Mouse (Mus musculus): Measurements from ENCODE around the gene Dlg1. TPM values are rescaled to one million over a fixed set of nuclear protein-coding genes. Genes with fewer than 3 reads are reported as not detected.

The Dlg1 gene
- polyA plus RNA-seq, 1 experiment from 2014 or later, result 32.5 TPM

GRCm38 (mm10) chr16:31650788-31651187, 12.5 kb upstream of the Dlg1 start:
- H3K4me3 ChIP-seq (ENCODE audit: low read depth, low read length), result no peak overlapping the region
- DNase-seq (ENCODE audit: low spot score), result no peak
- no peak overlapping the region for H3K27ac ChIP-seq (replicated peaks; ENCODE audit: low read depth, low read length)
- no peak overlapping the region for H3K4me2 ChIP-seq (ENCODE audit: low read depth, severe bottlenecking)
- H3K27me3 ChIP-seq (ENCODE audit: control insufficient read depth, insufficient read depth, low read length), result no peaks in the 10 kb centered on the region
- H3K4me1 ChIP-seq (ENCODE audit: control insufficient read depth, insufficient read depth, low read length), result no peaks in the 10 kb centered on the region
- 17% methylated on average over 6 of the region's 6 CpGs for WGBS
- H3K9ac ChIP-seq (ENCODE audit: low read length), result no peak overlapping the region
- H3K36me3 ChIP-seq (ENCODE audit: control insufficient read depth, insufficient read depth, low read length), result no peaks in the 10 kb centered on the region
- no peak for ATAC-seq (ENCODE audit: insufficient number of reproducible peaks, low FRiP score, low TSS enrichment, low read depth)
- no peaks in the 10 kb centered on the region for H3K9me3 ChIP-seq (ENCODE audit: control insufficient read depth, low read length)

GRCm38 (mm10) chr16:31651541-31651940, 11.7 kb upstream of the Dlg1 start:
- Histone ChIP-seq H3K4me1 (ENCODE audit: control insufficient read depth, insufficient read depth, low read length) (no peaks in the 10 kb centered on the region), H3K27me3 (ENCODE audit: control insufficient read depth, insufficient read depth, low read length) (no peaks in the 10 kb centered on the region), H3K36me3 (ENCODE audit: control insufficient read depth, insufficient read depth, low read length) (no peaks in the 10 kb centered on the region), H3K9me3 (ENCODE audit: control insufficient read depth, low read length) (no peaks in the 10 kb centered on the region), H3K4me2 (ENCODE audit: low read depth, severe bottlenecking) (no peak overlapping the region), H3K27ac (replicated peaks; ENCODE audit: low read depth, low read length) (no peak overlapping the region), H3K9ac (ENCODE audit: low read length) (no peak overlapping the region), H3K4me3 (ENCODE audit: low read depth, low read length) (no peak overlapping the region)
- ATAC-seq (ENCODE audit: insufficient number of reproducible peaks, low FRiP score, low TSS enrichment, low read depth) (no peak), DNase-seq (ENCODE audit: low spot score) (no peak)
- WGBS, result 84% methylated on average over 3 of the region's 3 CpGs

GRCm38 (mm10) chr16:31652115-31652843, 11.0 kb upstream of the Dlg1 start:
- no peaks in the 10 kb centered on the region for H3K4me1 ChIP-seq (ENCODE audit: control insufficient read depth, insufficient read depth, low read length)
- H3K36me3 ChIP-seq (ENCODE audit: control insufficient read depth, insufficient read depth, low read length), result no peaks in the 10 kb centered on the region
- ATAC-seq (ENCODE audit: insufficient number of reproducible peaks, low FRiP score, low TSS enrichment, low read depth) (no peak), DNase-seq (ENCODE audit: low spot score) (no peak)
- no peak overlapping the region for H3K27ac ChIP-seq (replicated peaks; ENCODE audit: low read depth, low read length)
- no peak overlapping the region for H3K4me2 ChIP-seq (ENCODE audit: low read depth, severe bottlenecking)
- no peaks in the 10 kb centered on the region for H3K9me3 ChIP-seq (ENCODE audit: control insufficient read depth, low read length)
- no peak overlapping the region for H3K9ac ChIP-seq (ENCODE audit: low read length)
- WGBS, result 70% methylated on average over 9 of the region's 9 CpGs
- no peaks in the 10 kb centered on the region for H3K27me3 ChIP-seq (ENCODE audit: control insufficient read depth, insufficient read depth, low read length)
- H3K4me3 ChIP-seq (ENCODE audit: low read depth, low read length), result no peak overlapping the region

- no peak overlapping the region for H3K4me2 ChIP-seq (ENCODE audit: low read depth, severe bottlenecking)
- H3K27me3 ChIP-seq (ENCODE audit: control insufficient read depth, insufficient read depth, low read length), result no peaks in the 10 kb centered on the region
- no peaks in the 10 kb centered on the region for H3K36me3 ChIP-seq (ENCODE audit: control insufficient read depth, insufficient read depth, low read length)
- ATAC-seq (ENCODE audit: insufficient number of reproducible peaks, low FRiP score, low TSS enrichment, low read depth), result no peak
- 82% methylated on average over 5 of the region's 5 CpGs for WGBS
- H3K4me1 ChIP-seq (ENCODE audit: control insufficient read depth, insufficient read depth, low read length), result no peaks in the 10 kb centered on the region
- no peak overlapping the region for H3K27ac ChIP-seq (replicated peaks; ENCODE audit: low read depth, low read length)
- no peak overlapping the region for H3K9ac ChIP-seq (ENCODE audit: low read length)
- DNase-seq (ENCODE audit: low spot score), result no peak
- no peaks in the 10 kb centered on the region for H3K9me3 ChIP-seq (ENCODE audit: control insufficient read depth, low read length)
- H3K4me3 ChIP-seq (ENCODE audit: low read depth, low read length), result no peak overlapping the region
These were observed 9.6 kb upstream of the Dlg1 start for GRCm38 (mm10) chr16:31653616-31654015.

GRCm38 (mm10) chr16:31654021-31654420, 9.2 kb upstream of the Dlg1 start:
- no peaks in the 10 kb centered on the region for H3K36me3 ChIP-seq (ENCODE audit: control insufficient read depth, insufficient read depth, low read length)
- no peaks in the 10 kb centered on the region for H3K27me3 ChIP-seq (ENCODE audit: control insufficient read depth, insufficient read depth, low read length)
- H3K9me3 ChIP-seq (ENCODE audit: control insufficient read depth, low read length), result no peaks in the 10 kb centered on the region
- 84% methylated on average over 7 of the region's 7 CpGs for WGBS
- no peak overlapping the region for H3K9ac ChIP-seq (ENCODE audit: low read length)
- H3K4me2 ChIP-seq (ENCODE audit: low read depth, severe bottlenecking), result no peak overlapping the region
- no peak for ATAC-seq (ENCODE audit: insufficient number of reproducible peaks, low FRiP score, low TSS enrichment, low read depth)
- no peak overlapping the region for H3K4me3 ChIP-seq (ENCODE audit: low read depth, low read length)
- H3K4me1 ChIP-seq (ENCODE audit: control insufficient read depth, insufficient read depth, low read length), result no peaks in the 10 kb centered on the region
- no peak for DNase-seq (ENCODE audit: low spot score)
- H3K27ac ChIP-seq (replicated peaks; ENCODE audit: low read depth, low read length), result no peak overlapping the region

- 80% methylated on average over 2 of the region's 2 CpGs for WGBS
These were observed 7.7 kb upstream of the Dlg1 start for GRCm38 (mm10) chr16:31655531-31655930.

GRCm38 (mm10) chr16:31657502-31657901, 5.7 kb upstream of the Dlg1 start:
- WGBS, result 27% methylated on average over 2 of the region's 2 CpGs
- no peak for ATAC-seq (ENCODE audit: insufficient number of reproducible peaks, low FRiP score, low TSS enrichment, low read depth)

More at GRCm38 (mm10) chr16:31655531-31655930, 7.7 kb upstream of the Dlg1 start:
- H3K36me3 ChIP-seq (ENCODE audit: control insufficient read depth, insufficient read depth, low read length), result no peaks in the 10 kb centered on the region
- H3K4me3 ChIP-seq (ENCODE audit: low read depth, low read length), result no peak overlapping the region
- no peaks in the 10 kb centered on the region for H3K27me3 ChIP-seq (ENCODE audit: control insufficient read depth, insufficient read depth, low read length)
- no peak for DNase-seq (ENCODE audit: low spot score)
- no peaks in the 10 kb centered on the region for H3K4me1 ChIP-seq (ENCODE audit: control insufficient read depth, insufficient read depth, low read length)
- no peak overlapping the region for H3K4me2 ChIP-seq (ENCODE audit: low read depth, severe bottlenecking)
- no peak overlapping the region for H3K9ac ChIP-seq (ENCODE audit: low read length)
- H3K9me3 ChIP-seq (ENCODE audit: control insufficient read depth, low read length), result no peaks in the 10 kb centered on the region
- H3K27ac ChIP-seq (replicated peaks; ENCODE audit: low read depth, low read length), result no peak overlapping the region
- no peak for ATAC-seq (ENCODE audit: insufficient number of reproducible peaks, low FRiP score, low TSS enrichment, low read depth)

GRCm38 (mm10) chr16:31658539-31659334, 4.5 kb upstream of the Dlg1 start:
- 55% methylated on average over 6 of the region's 6 CpGs for WGBS
- H3K4me1 ChIP-seq (ENCODE audit: control insufficient read depth, insufficient read depth, low read length), result no peaks in the 10 kb centered on the region
- H3K36me3 ChIP-seq (ENCODE audit: control insufficient read depth, insufficient read depth, low read length), result no peaks in the 10 kb centered on the region
- H3K4me3 ChIP-seq (ENCODE audit: low read depth, low read length), result no peak overlapping the region
- no peak overlapping the region for H3K9ac ChIP-seq (ENCODE audit: low read length)
- no peak overlapping the region for H3K4me2 ChIP-seq (ENCODE audit: low read depth, severe bottlenecking)
- ATAC-seq (ENCODE audit: insufficient number of reproducible peaks, low FRiP score, low TSS enrichment, low read depth) (no peak), DNase-seq (ENCODE audit: low spot score) (no peak)
- no peaks in the 10 kb centered on the region for H3K9me3 ChIP-seq (ENCODE audit: control insufficient read depth, low read length)
- no peaks in the 10 kb centered on the region for H3K27me3 ChIP-seq (ENCODE audit: control insufficient read depth, insufficient read depth, low read length)
- no peak overlapping the region for H3K27ac ChIP-seq (replicated peaks; ENCODE audit: low read depth, low read length)

More at GRCm38 (mm10) chr16:31657502-31657901, 5.7 kb upstream of the Dlg1 start:
- Histone ChIP-seq H3K27me3 (ENCODE audit: control insufficient read depth, insufficient read depth, low read length) (no peaks in the 10 kb centered on the region), H3K4me3 (ENCODE audit: low read depth, low read length) (no peak overlapping the region), H3K4me1 (ENCODE audit: control insufficient read depth, insufficient read depth, low read length) (no peaks in the 10 kb centered on the region), H3K27ac (replicated peaks; ENCODE audit: low read depth, low read length) (no peak overlapping the region), H3K9ac (ENCODE audit: low read length) (no peak overlapping the region), H3K9me3 (ENCODE audit: control insufficient read depth, low read length) (no peaks in the 10 kb centered on the region), H3K36me3 (ENCODE audit: control insufficient read depth, insufficient read depth, low read length) (no peaks in the 10 kb centered on the region), H3K4me2 (ENCODE audit: low read depth, severe bottlenecking) (no peak overlapping the region)
- DNase-seq (ENCODE audit: low spot score), result no peak
